Mouse (Mus musculus) G1E (cell line): ENCODE measurements around the gene 4930518I15Rik.

Experiments
- CTCF ChIP-seq: IDR thresholded peaks from 2 replicates; pipeline ENCODE4 v1.5.1; 2012; ENCODE audit warnings: low read depth, low read length, inconsistent platforms, mixed read lengths
- GATA2 ChIP-seq: IDR thresholded peaks from 2 replicates; pipeline ENCODE4 v1.6.1; 2012; ENCODE audit warnings: low read depth, low read length, inconsistent platforms, borderline replicate concordance
- POLR2AphosphoS5 ChIP-seq: IDR thresholded peaks from 2 replicates; pipeline ENCODE4 v1.6.1; 2012; ENCODE audit warnings: low read depth, low read length, inconsistent platforms; ENCODE audit not compliant: insufficient replicate concordance
- TAL1 ChIP-seq: conservative IDR thresholded peaks from 2 replicates; pipeline ENCODE4 v1.6.1; 2012; ENCODE audit warnings: low read depth, low read length, inconsistent platforms, mixed read lengths

DNA sequence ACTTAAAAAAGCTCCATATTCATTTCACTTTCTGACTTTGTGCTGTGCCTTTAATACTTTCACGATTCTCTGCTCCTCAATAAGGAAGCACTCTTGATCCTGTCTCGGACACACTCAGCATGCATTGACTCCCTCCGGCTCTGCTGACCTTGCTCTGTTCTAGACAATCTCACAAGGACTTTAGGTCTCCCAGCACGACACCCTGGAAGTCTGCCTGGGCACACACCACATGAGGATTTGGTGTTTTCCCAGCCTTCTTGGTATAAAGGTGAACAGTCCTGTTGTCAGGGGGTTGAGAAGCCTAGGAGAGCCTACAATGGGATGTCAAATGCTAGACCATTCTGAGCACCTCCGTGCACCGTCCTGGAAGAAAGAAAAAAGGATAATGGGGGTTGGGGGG is 35.1 kb upstream of the 4930518I15Rik start:
- TF ChIP-seq GATA2 = no peak
- TF ChIP-seq CTCF = no peak
- TF ChIP-seq POLR2AphosphoS5 = no peak
- TF ChIP-seq TAL1 = no peak
